8 mouse cellular contexts compared by ENCODE assay signal in the genomic region with DNA sequence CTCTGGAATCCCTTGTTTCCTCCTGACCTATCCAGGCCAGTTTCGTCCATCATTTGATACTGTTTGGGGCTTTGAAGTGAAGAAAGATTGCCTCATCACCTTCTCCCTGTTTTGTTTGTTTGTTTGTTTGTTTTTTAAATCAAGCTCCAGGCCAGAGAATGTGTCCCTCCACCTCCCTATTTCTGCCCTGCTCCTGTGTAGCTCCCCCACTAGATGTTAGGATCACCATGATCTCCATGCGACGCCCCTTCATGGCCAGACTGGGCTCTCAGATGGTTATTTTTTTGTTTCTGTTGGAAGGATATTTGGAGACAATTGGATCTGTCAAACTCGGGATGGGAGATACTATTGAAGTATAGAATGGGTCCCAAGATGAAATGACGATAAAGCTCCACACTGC. TPM values are rescaled to one million over a fixed set of nuclear protein-coding genes. Genes with fewer than 3 reads are reported as not detected.
A peak's percentile ranks its signal among the peaks of the same experiment; 100 is the strongest.
DNase-seq lines count a peak whose midpoint lies in the region; ATAC-seq and TF ChIP-seq lines count a peak whose summit lies in the region.

A gene (plus strand): TSS at position 301 of the 400 bp plus-strand sequence.

- H3K4me3 ChIP-seq in layer of hippocampus, adult 2 months: peak within 1 kb of the TSS; percentile 76
- peak within 1 kb of the TSS; percentile 89 for H3K4me3 ChIP-seq in heart, embryonic 16.5 days (ENCODE audit: low read length)
- peak within 1 kb of the TSS; percentile 61 for H3K4me3 ChIP-seq in liver, embryonic 13.5 days (replicated peaks)

- H3K36me3 ChIP-seq in heart, embryonic 16.5 days (ENCODE audit: control insufficient read depth, insufficient read depth): no peaks in the 10 kb centered on the region
- H3K36me3 ChIP-seq in liver, embryonic 13.5 days: no peaks in the 10 kb centered on the region

- H3K9me3 ChIP-seq in heart, embryonic 16.5 days (replicated peaks; ENCODE audit: control insufficient read depth, low read length): no peaks in the 10 kb centered on the region
- no peaks in the 10 kb centered on the region for H3K9me3 ChIP-seq in liver, embryonic 13.5 days (replicated peaks)

- peak within 1 kb of the TSS; percentile 91 for H3K4me2 ChIP-seq in heart, embryonic 16.5 days (ENCODE audit: low read depth, low read length)
- H3K4me2 ChIP-seq in liver, embryonic 13.5 days: peak within 1 kb of the TSS; percentile 74

- 88% methylated on average over 5 of the region's 5 CpGs for WGBS in heart, embryonic 16.5 days
- 72% methylated on average over 5 of the region's 5 CpGs for WGBS in liver, embryonic 13.5 days (ENCODE audit: insufficient replicate concordance)

- peaks cover 15% of the 10 kb centered on the region for H3K4me1 ChIP-seq in heart, embryonic 16.5 days (ENCODE audit: control insufficient read depth, insufficient read depth, low read length)
- H3K4me1 ChIP-seq in liver, embryonic 13.5 days (replicated peaks): peaks cover 4% of the 10 kb centered on the region; the same call in 1 of the 2 replicates

- peak within 1 kb of the TSS; percentile 88 for H3K9ac ChIP-seq in heart, embryonic 16.5 days (ENCODE audit: low read length)
- peak within 1 kb of the TSS; percentile 61 for H3K9ac ChIP-seq in liver, embryonic 13.5 days

- ATAC-seq in heart, embryonic 16.5 days (replicated peaks; ENCODE audit: extremely low read depth, insufficient read depth, low FRiP score): no peak
- ATAC-seq in liver, embryonic 13.5 days (ENCODE audit: low read depth): no peak
- no peak for ATAC-seq in megakaryocyte-erythroid progenitor cell, adult 5-6 weeks (replicated peaks; ENCODE audit: low FRiP score, low TSS enrichment, poor library complexity, severe bottlenecking)

- H3K27me3 ChIP-seq in heart, embryonic 16.5 days (ENCODE audit: control insufficient read depth, insufficient read depth, low read length): peaks cover 6% of the 10 kb centered on the region; the same call in 1 of the 2 replicates
- H3K27me3 ChIP-seq in liver, embryonic 13.5 days: peaks cover 66% of the 10 kb centered on the region

- no peak for TF ChIP-seq CTCF in layer of hippocampus, adult 2 months (conservative IDR thresholded peaks at IDR 0.05)

- no peak for DNase-seq in layer of hippocampus, adult 2 months (ENCODE audit: low spot score in 2 of 2)
- DNase-seq in layer of hippocampus, adult 9-11 months: no peak
- no peak for DNase-seq in adrenal gland, postnatal 36 days
- no peak for DNase-seq in liver, embryonic 13.5 days
- DNase-seq in yolk sac, embryonic 10.5 days (ENCODE audit: low spot score): no peak
- no peak for DNase-seq in right cerebral cortex, postnatal 4 days

- peak within 1 kb of the TSS; percentile 79 for H3K27ac ChIP-seq in layer of hippocampus, adult 2 months
- peak within 1 kb of the TSS; percentile 76 for H3K27ac ChIP-seq in heart, embryonic 16.5 days (ENCODE audit: low read length)
- no peak within 1 kb of the TSS for H3K27ac ChIP-seq in liver, embryonic 13.5 days

RNA-seq across cellular contexts. Expression of the gene that starts here (rescaled TPM):
- 10 to 100 TPM; 10.3 to 10.7 TPM for total RNA-seq in layer of hippocampus, adult 2 months (2021)
- total RNA-seq in adrenal gland, postnatal 36 days (2021): 10 to 100 TPM; 36.4 to 37.6 TPM
- 27.5 and 28.3 TPM in 2 replicates for polyA plus RNA-seq in heart, embryonic 16.5 days (2015; fragmentation: Nextera tagmentation; extraction: Ambion mirVana)
- polyA plus RNA-seq in liver, embryonic 13.5 days (2015; fragmentation: Nextera tagmentation; extraction: Ambion mirVana): 3.5 and 3.7 TPM in 2 replicates
- not detected in 2 replicates for total RNA-seq in megakaryocyte-erythroid progenitor cell, adult 5-6 weeks (2014; fragmentation: Nextera tagmentation)
- 1.6 TPM in 1 of 2 replicates, not detected in the other for total RNA-seq in megakaryocyte-erythroid progenitor cell, adult 5-6 weeks (2017)

Comparison
In these comparisons a context has a peak if more than half of its experiments do, and no peak if none do; other contexts are left out.
1. RNA of the gene that starts here (total RNA-seq): 36.4 to 37.6 TPM in adrenal gland, postnatal 36 days and 10.3 to 10.7 TPM in layer of hippocampus, adult 2 months; 1.6 TPM in megakaryocyte-erythroid progenitor cell, adult 5-6 weeks; every median in the first group is over 4 times any median in the second.
2. Peak in every context shown above with its lines, with median percentiles within 50 percentile points of each other: H3K4me3 ChIP-seq.